16 mouse cellular contexts compared by ENCODE assay signal in genomic region chr12:21144602-21145001, GRCm38 (mm10).
DNase-seq lines count a peak whose midpoint lies in the region; ATAC-seq and TF ChIP-seq lines count a peak whose summit lies in the region.
"Had no signal": no experiment of that assay in that cellular context is flagged by ENCODE, and none has a peak within 500 bp of the region (broad histone marks: within the 10 kb centered on the region; RNA-seq: fewer than 3 reads in every experiment).

No protein-coding gene starts in this region.

- no peaks in the 10 kb centered on the region for H3K36me3 ChIP-seq in heart, postnatal 0 days (replicated peaks; ENCODE audit: control insufficient read depth, insufficient read depth, low read length)
- no peaks in the 10 kb centered on the region; the same call in 1 of the 2 replicates for H3K36me3 ChIP-seq in heart, embryonic 12.5 days
- no peaks in the 10 kb centered on the region for H3K36me3 ChIP-seq in liver, embryonic 11.5 days (ENCODE audit: control insufficient read depth, insufficient read depth, low read length)
- H3K36me3 ChIP-seq in small intestine, adult 2 months (ENCODE audit: control insufficient read depth, insufficient read depth, low read length) = no peaks in the 10 kb centered on the region
- H3K36me3 ChIP-seq: G1E had no signal

- no peak overlapping the region for H3K9ac ChIP-seq in heart, postnatal 0 days (replicated peaks; ENCODE audit: low read depth, low read length)
- no peak overlapping the region for H3K9ac ChIP-seq in heart, embryonic 12.5 days
- H3K9ac ChIP-seq in liver, embryonic 11.5 days (ENCODE audit: low read depth, low read length) = no peak overlapping the region
- H3K9ac ChIP-seq: neural tube, embryonic 13.5 days had no signal

- H3K27ac ChIP-seq in heart, postnatal 0 days (ENCODE audit: low read depth) = peak overlapping the region; percentile 39; the same call in 1 of the 2 replicates
- no peak overlapping the region for H3K27ac ChIP-seq in heart, embryonic 12.5 days (ENCODE audit: poor library complexity, severe bottlenecking)
- H3K27ac ChIP-seq in bone marrow, adult 2 months (ENCODE audit: control insufficient read depth, insufficient read depth, low read depth, low read length, poor library complexity) = peak overlapping the region; percentile 58
- no peak overlapping the region for H3K27ac ChIP-seq in liver, embryonic 11.5 days (ENCODE audit: low read depth, low read length)
- H3K27ac ChIP-seq in small intestine, adult 2 months (ENCODE audit: insufficient read depth, low read depth, low read length) = peak overlapping the region; percentile 54
- H3K27ac ChIP-seq: neural tube, embryonic 13.5 days had no signal

- H3K27me3 ChIP-seq in heart, postnatal 0 days (ENCODE audit: control insufficient read depth, insufficient read depth, low read length) = no peaks in the 10 kb centered on the region
- H3K27me3 ChIP-seq in heart, embryonic 12.5 days (replicated peaks) = no peaks in the 10 kb centered on the region
- no peaks in the 10 kb centered on the region for H3K27me3 ChIP-seq in liver, embryonic 11.5 days (replicated peaks; ENCODE audit: control insufficient read depth, insufficient read depth, low read length)
- no peaks in the 10 kb centered on the region for H3K27me3 ChIP-seq in small intestine, adult 2 months (ENCODE audit: control insufficient read depth, insufficient read depth, low read length)
- H3K27me3 ChIP-seq: neural tube, embryonic 13.5 days had no signal

- H3K4me3 ChIP-seq in heart, postnatal 0 days (ENCODE audit: low read depth, low read length) = no peak overlapping the region
- no peak overlapping the region for H3K4me3 ChIP-seq in heart, embryonic 12.5 days
- H3K4me3 ChIP-seq in bone marrow, adult 2 months (replicated peaks; ENCODE audit: control insufficient read depth, low read depth, low read length) = no peak overlapping the region
- no peak overlapping the region for H3K4me3 ChIP-seq in liver, embryonic 11.5 days (ENCODE audit: low read depth, low read length)
- H3K4me3 ChIP-seq in small intestine, adult 2 months (ENCODE audit: low read depth, low read length) = no peak overlapping the region
- H3K4me3 ChIP-seq: neural tube, embryonic 13.5 days had no signal

- peak; percentile 66 for DNase-seq in heart, postnatal 0 days (ENCODE audit: low spot score)
- DNase-seq in liver, embryonic 11.5 days (ENCODE audit: low spot score) = no peak
- no peak for DNase-seq in layer of hippocampus, adult 11-12 months (ENCODE audit: low spot score)
- DNase-seq in left cerebral cortex, postnatal 36 days (ENCODE audit: low spot score in 2 of 2) = no peak
- no peak for DNase-seq in ovary, postnatal 14 days (ENCODE audit: low spot score)
- DNase-seq: cerebellum, adult 11-12 months; heart, adult 18-20 months; kidney, postnatal 14 days; layer of hippocampus, postnatal 36 days; thymus, adult 2 months had no signal

- TF ChIP-seq CTCF in heart, postnatal 0 days (IDR thresholded peaks at IDR 0.05; ENCODE audit: low read depth) = no peak
- no peak for TF ChIP-seq CTCF in bone marrow, adult 2 months (IDR thresholded peaks at IDR 0.05; ENCODE audit: control insufficient read depth, insufficient read depth, low read length)
- no peak for TF ChIP-seq CTCF in small intestine, adult 2 months (IDR thresholded peaks at IDR 0.05; ENCODE audit: extremely low read depth, insufficient read length, insufficient replicate concordance, low read depth, low read length)

- no peak overlapping the region for H3K4me2 ChIP-seq in heart, postnatal 0 days (ENCODE audit: low read depth, low read length)
- H3K4me2 ChIP-seq in heart, embryonic 12.5 days = no peak overlapping the region
- H3K4me2 ChIP-seq in liver, embryonic 11.5 days = peak overlapping the region; percentile 10
- H3K4me2 ChIP-seq: neural tube, embryonic 13.5 days had no signal

- intact Hi-C loops in left cerebral cortex, postnatal 36 days (cut with DNase I) = loop anchor here (5.0 kb wide), 1 partner anchor 58 kb away; no protein-coding TSS in a partner anchor

- 17% methylated on average over 5 of the region's 5 CpGs for WGBS in heart, postnatal 0 days
- 40% methylated on average over 5 of the region's 5 CpGs for WGBS in heart, embryonic 12.5 days
- 57% methylated on average over 5 of the region's 5 CpGs for WGBS in bone marrow, adult 2 months
- WGBS in liver, embryonic 11.5 days = 33% methylated on average over 5 of the region's 5 CpGs
- WGBS in small intestine, adult 2 months = 15% methylated on average over 5 of the region's 5 CpGs

- no peaks in the 10 kb centered on the region for H3K9me3 ChIP-seq in heart, postnatal 0 days (replicated peaks; ENCODE audit: control insufficient read depth, low read length)
- H3K9me3 ChIP-seq in heart, embryonic 12.5 days (replicated peaks) = no peaks in the 10 kb centered on the region
- H3K9me3 ChIP-seq in liver, embryonic 11.5 days (ENCODE audit: control insufficient read depth, low read length) = no peaks in the 10 kb centered on the region
- H3K9me3 ChIP-seq: neural tube, embryonic 13.5 days had no signal

- no peak for TF ChIP-seq POLR2A in bone marrow, adult 2 months (IDR thresholded peaks at IDR 0.05; ENCODE audit: borderline replicate concordance, control insufficient read depth, low read depth, low read length)
- TF ChIP-seq POLR2A in small intestine, adult 2 months (IDR thresholded peaks at IDR 0.05; ENCODE audit: low read depth, low read length) = no peak

- H3K4me1 ChIP-seq in heart, postnatal 0 days (ENCODE audit: control insufficient read depth, insufficient read depth) = peaks cover 36% of the 10 kb centered on the region
- peaks cover 46% of the 10 kb centered on the region for H3K4me1 ChIP-seq in heart, embryonic 12.5 days (replicated peaks)
- peaks cover 2% of the 10 kb centered on the region; the same call in 1 of the 2 replicates for H3K4me1 ChIP-seq in bone marrow, adult 2 months (ENCODE audit: control insufficient read depth, insufficient read depth, low read length)
- peaks cover 24% of the 10 kb centered on the region for H3K4me1 ChIP-seq in liver, embryonic 11.5 days (replicated peaks; ENCODE audit: control insufficient read depth, insufficient read depth, low read length)
- peaks cover 38% of the 10 kb centered on the region for H3K4me1 ChIP-seq in small intestine, adult 2 months (ENCODE audit: control insufficient read depth, insufficient read depth, insufficient read length, low read length)

- TF ChIP-seq EP300 in heart, postnatal 0 days (IDR thresholded peaks at IDR 0.05; ENCODE audit: low read depth) = no peak

- peak; percentile 55 for ATAC-seq in heart, postnatal 0 days (ENCODE audit: insufficient read depth, low read depth)
- no peak for ATAC-seq in heart, embryonic 12.5 days (ENCODE audit: insufficient number of reproducible peaks, low FRiP score)
- peak; percentile 84 for ATAC-seq in liver, embryonic 11.5 days (replicated peaks; ENCODE audit: low FRiP score)
- ATAC-seq: midbrain, embryonic 16.5 days had no signal

Comparison
In these comparisons a context has a peak if more than half of its experiments do, and no peak if none do; other contexts are left out.
1. H3K27ac ChIP-seq: peak in heart, postnatal 0 days (single experiment), bone marrow, adult 2 months (single experiment) and small intestine, adult 2 months (single experiment); none in heart, embryonic 12.5 days (single experiment) and liver, embryonic 11.5 days (single experiment).